Mouse (Mus musculus): ENCODE results near the gene Fastkd2. TPM values are rescaled to one million over a fixed set of nuclear protein-coding genes. Genes with fewer than 3 reads are reported as not detected.

Fastkd2 gene
- polyA plus RNA-seq, 1 experiment from 2014 or later = 54.8 TPM

DNA sequence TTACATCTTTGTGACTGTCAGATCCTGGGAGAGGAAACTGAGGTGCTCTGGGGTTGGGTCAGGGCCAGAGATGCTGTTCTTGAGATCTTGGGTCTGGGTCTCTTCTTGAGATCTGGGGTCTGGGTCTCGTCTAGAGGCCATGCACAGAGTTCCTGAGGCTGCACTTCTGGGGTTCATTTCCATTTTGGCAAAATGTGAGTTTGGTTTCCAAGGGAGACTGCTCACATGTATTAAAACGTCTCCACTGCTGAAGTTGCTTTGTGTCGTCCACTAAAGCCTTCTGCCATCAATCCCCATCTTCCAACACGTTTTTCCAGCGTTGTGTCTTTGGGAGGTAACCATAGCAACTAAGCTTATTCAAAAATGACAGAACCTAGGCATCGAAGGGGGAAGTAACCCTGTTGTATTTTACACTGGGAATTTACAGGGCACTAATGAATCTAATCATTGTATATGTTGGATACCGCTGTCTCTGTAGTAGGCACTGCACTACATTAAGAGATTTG lies 33.5 kb downstream of the Fastkd2 start:
- Histone ChIP-seq H3K9me3 (replicated peaks; ENCODE audit: control insufficient read depth, low read length) (no peaks in the 10 kb centered on the region), H3K27ac (ENCODE audit: low read length) (peak overlapping the region; percentile 9; the same call in 1 of the 2 replicates), H3K4me3 (ENCODE audit: low read length) (no peak overlapping the region), H3K4me1 (ENCODE audit: control insufficient read depth, insufficient read depth, low read length) (peaks cover 5% of the 10 kb centered on the region; the same call in 1 of the 2 replicates), H3K4me2 (ENCODE audit: low read depth, low read length) (no peak overlapping the region), H3K9ac (ENCODE audit: low read length) (no peak overlapping the region), H3K27me3 (ENCODE audit: control insufficient read depth, insufficient read depth, low read length) (no peaks in the 10 kb centered on the region), H3K36me3 (ENCODE audit: control insufficient read depth, insufficient read depth) (no peaks in the 10 kb centered on the region)
- no peak for ATAC-seq (replicated peaks; ENCODE audit: extremely low read depth, insufficient read depth, low FRiP score)
- WGBS = 52% methylated on average over 7 of the region's 7 CpGs

DNA sequence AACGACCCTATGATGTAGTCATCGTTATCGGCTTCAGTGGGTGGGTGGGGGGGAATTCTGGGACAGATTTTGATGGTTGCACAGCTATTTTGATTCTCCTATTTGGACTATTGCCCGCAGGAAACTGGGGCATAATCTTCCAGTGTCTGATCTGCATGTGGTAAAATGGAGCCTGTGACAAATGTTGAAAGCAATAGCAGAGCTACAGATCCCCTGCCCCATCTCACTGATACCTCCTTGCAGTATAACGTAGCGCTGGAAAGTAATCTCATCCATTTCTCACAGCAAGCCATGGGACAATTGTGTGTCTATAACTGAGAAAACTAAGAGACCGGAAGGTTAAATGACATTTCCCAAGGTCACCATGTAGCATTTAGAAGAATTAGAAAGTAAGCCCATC lies 34.0 kb downstream of the Fastkd2 start:
- H3K4me3 ChIP-seq (ENCODE audit: low read length) = no peak overlapping the region
- H3K36me3 ChIP-seq (ENCODE audit: control insufficient read depth, insufficient read depth) = no peaks in the 10 kb centered on the region
- no peak for ATAC-seq (replicated peaks; ENCODE audit: extremely low read depth, insufficient read depth, low FRiP score)
- no peak overlapping the region for H3K27ac ChIP-seq (ENCODE audit: low read length)
- no peak overlapping the region for H3K4me2 ChIP-seq (ENCODE audit: low read depth, low read length)
- no peaks in the 10 kb centered on the region for H3K9me3 ChIP-seq (replicated peaks; ENCODE audit: control insufficient read depth, low read length)
- no peak overlapping the region for H3K9ac ChIP-seq (ENCODE audit: low read length)
- no peaks in the 10 kb centered on the region for H3K27me3 ChIP-seq (ENCODE audit: control insufficient read depth, insufficient read depth, low read length)
- H3K4me1 ChIP-seq (ENCODE audit: control insufficient read depth, insufficient read depth, low read length) = peaks cover 5% of the 10 kb centered on the region; the same call in 1 of the 2 replicates
- 74% methylated on average over 7 of the region's 7 CpGs for WGBS

GRCm38 (mm10) chr1:63768112-63768511 lies 37.7 kb downstream of the Fastkd2 start:
- WGBS = 45% methylated on average over 8 of the region's 8 CpGs
- no peak overlapping the region for H3K27ac ChIP-seq (ENCODE audit: low read length)
- H3K36me3 ChIP-seq (ENCODE audit: control insufficient read depth, insufficient read depth) = no peaks in the 10 kb centered on the region
- no peak overlapping the region for H3K4me3 ChIP-seq (ENCODE audit: low read length)
- peaks cover 3% of the 10 kb centered on the region; the same call in 1 of the 2 replicates for H3K4me1 ChIP-seq (ENCODE audit: control insufficient read depth, insufficient read depth, low read length)
- no peaks in the 10 kb centered on the region for H3K27me3 ChIP-seq (ENCODE audit: control insufficient read depth, insufficient read depth, low read length)
- no peak overlapping the region for H3K4me2 ChIP-seq (ENCODE audit: low read depth, low read length)
- no peak for ATAC-seq (replicated peaks; ENCODE audit: extremely low read depth, insufficient read depth, low FRiP score)
- no peaks in the 10 kb centered on the region for H3K9me3 ChIP-seq (replicated peaks; ENCODE audit: control insufficient read depth, low read length)
- no peak overlapping the region for H3K9ac ChIP-seq (ENCODE audit: low read length)

GRCm38 (mm10) chr1:63769167-63769566 lies 38.8 kb downstream of the Fastkd2 start, which contains the start of gene 4933402D24Rik:
Gene 4933402D24Rik, minus strand, starts transcription at chr1:63769267.
- WGBS = 75% methylated on average over 5 of the region's 5 CpGs
- no peaks in the 10 kb centered on the region for H3K36me3 ChIP-seq (ENCODE audit: control insufficient read depth, insufficient read depth)
- no peaks in the 10 kb centered on the region for H3K27me3 ChIP-seq (ENCODE audit: control insufficient read depth, insufficient read depth, low read length)
- no peak within 1 kb of the TSS for H3K4me3 ChIP-seq (ENCODE audit: low read length)
- no peak for ATAC-seq (replicated peaks; ENCODE audit: extremely low read depth, insufficient read depth, low FRiP score)
- H3K9me3 ChIP-seq (replicated peaks; ENCODE audit: control insufficient read depth, low read length) = no peaks in the 10 kb centered on the region
- H3K4me2 ChIP-seq (ENCODE audit: low read depth, low read length) = no peak within 1 kb of the TSS
- no peak within 1 kb of the TSS for H3K9ac ChIP-seq (ENCODE audit: low read length)
- H3K27ac ChIP-seq (ENCODE audit: low read length) = no peak within 1 kb of the TSS
- H3K4me1 ChIP-seq (ENCODE audit: control insufficient read depth, insufficient read depth, low read length) = peaks cover 3% of the 10 kb centered on the region; the same call in 1 of the 2 replicates

DNA sequence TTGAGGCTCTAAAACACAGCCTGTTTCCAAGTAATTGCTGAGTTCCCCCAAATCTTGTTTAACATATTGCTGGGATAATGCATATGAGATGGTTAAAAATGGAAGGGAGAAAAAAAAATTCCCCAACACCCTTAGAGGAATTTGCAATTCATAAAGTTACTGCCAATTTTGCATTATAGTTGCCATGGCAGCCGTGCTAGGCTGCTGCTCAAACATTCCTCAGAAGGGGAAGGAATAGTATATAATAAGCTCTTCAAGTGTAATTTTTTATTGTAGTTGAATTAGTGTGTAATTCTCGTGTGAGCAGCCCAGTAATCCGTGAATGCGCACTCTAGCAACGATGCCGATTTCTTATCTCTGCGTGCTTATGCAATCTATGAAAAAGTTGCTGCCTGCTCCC lies 39.9 kb downstream of the Fastkd2 start:
- Histone ChIP-seq H3K9me3 (replicated peaks; ENCODE audit: control insufficient read depth, low read length) (no peaks in the 10 kb centered on the region), H3K4me3 (ENCODE audit: low read length) (no peak overlapping the region), H3K4me2 (ENCODE audit: low read depth, low read length) (no peak overlapping the region), H3K27me3 (ENCODE audit: control insufficient read depth, insufficient read depth, low read length) (no peaks in the 10 kb centered on the region), H3K9ac (ENCODE audit: low read length) (no peak overlapping the region), H3K36me3 (ENCODE audit: control insufficient read depth, insufficient read depth) (no peaks in the 10 kb centered on the region), H3K27ac (ENCODE audit: low read length) (no peak overlapping the region), H3K4me1 (ENCODE audit: control insufficient read depth, insufficient read depth, low read length) (peaks cover 3% of the 10 kb centered on the region; the same call in 1 of the 2 replicates)
- 77% methylated on average over 7 of the region's 7 CpGs for WGBS
- no peak for ATAC-seq (replicated peaks; ENCODE audit: extremely low read depth, insufficient read depth, low FRiP score)

- Histone ChIP-seq H3K27me3 (ENCODE audit: control insufficient read depth, insufficient read depth, low read length) (no peaks in the 10 kb centered on the region), H3K4me1 (ENCODE audit: control insufficient read depth, insufficient read depth, low read length) (no peaks in the 10 kb centered on the region), H3K27ac (ENCODE audit: low read length) (no peak overlapping the region), H3K36me3 (ENCODE audit: control insufficient read depth, insufficient read depth) (no peaks in the 10 kb centered on the region), H3K4me3 (ENCODE audit: low read length) (no peak overlapping the region), H3K4me2 (ENCODE audit: low read depth, low read length) (no peak overlapping the region), H3K9me3 (replicated peaks; ENCODE audit: control insufficient read depth, low read length) (no peaks in the 10 kb centered on the region), H3K9ac (ENCODE audit: low read length) (no peak overlapping the region)
- 43% methylated on average over 1 of the region's 1 CpGs for WGBS
- ATAC-seq (replicated peaks; ENCODE audit: extremely low read depth, insufficient read depth, low FRiP score) = no peak
These were observed 46.0 kb downstream of the Fastkd2 start for GRCm38 (mm10) chr1:63776396-63776795.

DNA sequence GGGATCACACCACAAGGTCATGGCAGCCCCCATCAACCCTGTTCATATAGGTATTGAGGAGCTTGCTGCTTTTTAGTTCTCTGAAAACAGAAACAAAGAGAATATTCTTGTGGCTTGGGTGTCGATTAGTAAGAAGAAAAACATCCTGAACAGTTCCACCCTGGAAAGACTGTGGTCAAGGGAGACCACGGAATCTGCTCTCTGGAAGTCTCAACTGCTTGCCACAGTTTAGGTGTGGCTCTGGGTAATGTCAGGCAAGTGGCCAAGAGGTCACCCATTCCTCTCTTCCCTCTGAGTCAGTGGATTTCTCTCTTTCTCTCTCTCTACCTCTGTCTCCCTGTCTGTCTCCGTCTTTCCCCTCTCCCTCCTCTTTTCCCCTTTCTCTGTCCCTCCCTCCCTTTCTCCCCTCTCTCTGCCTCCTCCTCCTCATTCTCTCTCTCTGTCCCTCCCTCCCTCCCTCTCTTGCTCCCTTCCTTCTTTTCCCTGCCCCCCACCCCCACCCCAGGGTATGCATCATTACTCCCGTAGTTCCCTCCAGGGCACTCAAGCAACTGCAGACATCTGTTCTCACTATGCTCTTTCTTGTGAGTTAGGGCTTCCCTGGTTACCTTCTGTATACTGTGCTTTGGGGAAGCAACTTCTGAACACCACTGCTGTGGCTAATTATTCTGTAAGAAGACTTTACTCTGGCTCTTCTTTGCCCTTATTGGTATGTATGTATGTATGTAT lies 46.7 kb downstream of the Fastkd2 start:
- no peak overlapping the region for H3K4me3 ChIP-seq (ENCODE audit: low read length)
- no peaks in the 10 kb centered on the region for H3K4me1 ChIP-seq (ENCODE audit: control insufficient read depth, insufficient read depth, low read length)
- no peak overlapping the region for H3K27ac ChIP-seq (ENCODE audit: low read length)
- H3K4me2 ChIP-seq (ENCODE audit: low read depth, low read length) = no peak overlapping the region
- no peaks in the 10 kb centered on the region for H3K9me3 ChIP-seq (replicated peaks; ENCODE audit: control insufficient read depth, low read length)
- no peaks in the 10 kb centered on the region for H3K27me3 ChIP-seq (ENCODE audit: control insufficient read depth, insufficient read depth, low read length)
- H3K9ac ChIP-seq (ENCODE audit: low read length) = no peak overlapping the region
- WGBS = 48% methylated on average over 4 of the region's 4 CpGs
- H3K36me3 ChIP-seq (ENCODE audit: control insufficient read depth, insufficient read depth) = no peaks in the 10 kb centered on the region
- no peak for ATAC-seq (replicated peaks; ENCODE audit: extremely low read depth, insufficient read depth, low FRiP score)

- Histone ChIP-seq H3K27ac (ENCODE audit: low read length) (no peak overlapping the region), H3K4me3 (ENCODE audit: low read length) (no peak overlapping the region), H3K4me2 (ENCODE audit: low read depth, low read length) (no peak overlapping the region), H3K9ac (ENCODE audit: low read length) (no peak overlapping the region), H3K9me3 (replicated peaks; ENCODE audit: control insufficient read depth, low read length) (no peaks in the 10 kb centered on the region), H3K36me3 (ENCODE audit: control insufficient read depth, insufficient read depth) (no peaks in the 10 kb centered on the region), H3K27me3 (ENCODE audit: control insufficient read depth, insufficient read depth, low read length) (no peaks in the 10 kb centered on the region), H3K4me1 (ENCODE audit: control insufficient read depth, insufficient read depth, low read length) (no peaks in the 10 kb centered on the region)
- ATAC-seq (replicated peaks; ENCODE audit: extremely low read depth, insufficient read depth, low FRiP score) = no peak
These were observed 63.9 kb downstream of the Fastkd2 start for GRCm38 (mm10) chr1:63794326-63794725.

Measured in heart, embryonic 16.5 days (tissue).